Mouse (Mus musculus) liver, adult (tissue): ENCODE measurements at regions not wholly inside any gene's neighbourhood (a gene's known extent, or its start where the extent isn't known, plus 50 kb on each side); places are given as distances from the start of the nearest gene placed in this dataset.

ENCODE experiments used
- GATA4 ChIP-seq: IDR thresholded peaks from 2 replicates; pipeline ENCODE4 v1.6.1; 2014; ENCODE audit warnings: mild to moderate bottlenecking, low read length; ENCODE audit not compliant: insufficient replicate concordance

DNA sequence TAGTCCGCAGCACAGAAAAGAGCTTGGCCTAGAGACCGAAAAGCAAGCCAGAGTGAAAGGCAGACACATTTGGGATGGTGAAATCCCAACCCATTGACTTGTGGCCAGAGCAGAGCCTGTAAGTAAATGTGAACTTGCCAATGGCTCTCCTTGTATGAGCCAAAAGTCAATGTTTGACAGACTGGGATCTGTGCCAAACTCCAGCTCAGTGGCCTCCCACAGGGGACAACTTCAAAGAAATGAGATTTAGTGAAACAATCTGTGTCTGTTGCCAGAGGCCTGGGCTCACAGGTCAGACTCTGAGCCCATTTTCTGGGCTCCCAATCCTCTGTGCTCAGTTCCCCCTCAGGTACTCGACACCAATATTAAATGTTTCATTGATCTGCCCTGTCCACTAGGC is 274.9 kb downstream of the Gm11361 start:
- no peak for TF ChIP-seq GATA4

GRCm38 (mm10) chr13:28531534-28531999 is 274.2 kb downstream of the Gm11361 start:
- TF ChIP-seq GATA4: no peak

DNA sequence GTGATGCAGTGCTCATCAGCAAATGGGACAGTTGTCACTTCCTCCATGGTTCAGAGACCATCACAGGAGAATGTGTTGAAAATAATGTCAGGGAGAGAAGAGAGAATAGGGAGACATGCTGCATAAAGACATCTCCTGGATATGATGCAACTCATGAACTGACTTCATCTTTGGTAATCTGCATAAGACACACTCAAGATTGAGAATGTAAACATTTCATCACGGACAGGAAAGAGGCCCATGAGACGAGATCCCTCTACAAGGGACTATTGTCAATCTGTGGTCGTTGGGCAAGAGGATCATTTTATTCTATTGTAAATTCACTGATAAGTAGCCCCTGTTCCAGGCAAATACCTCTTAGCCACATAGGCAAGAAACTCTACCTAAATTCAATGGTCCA is 273.6 kb downstream of the Gm11361 start:
- no peak for TF ChIP-seq GATA4

DNA sequence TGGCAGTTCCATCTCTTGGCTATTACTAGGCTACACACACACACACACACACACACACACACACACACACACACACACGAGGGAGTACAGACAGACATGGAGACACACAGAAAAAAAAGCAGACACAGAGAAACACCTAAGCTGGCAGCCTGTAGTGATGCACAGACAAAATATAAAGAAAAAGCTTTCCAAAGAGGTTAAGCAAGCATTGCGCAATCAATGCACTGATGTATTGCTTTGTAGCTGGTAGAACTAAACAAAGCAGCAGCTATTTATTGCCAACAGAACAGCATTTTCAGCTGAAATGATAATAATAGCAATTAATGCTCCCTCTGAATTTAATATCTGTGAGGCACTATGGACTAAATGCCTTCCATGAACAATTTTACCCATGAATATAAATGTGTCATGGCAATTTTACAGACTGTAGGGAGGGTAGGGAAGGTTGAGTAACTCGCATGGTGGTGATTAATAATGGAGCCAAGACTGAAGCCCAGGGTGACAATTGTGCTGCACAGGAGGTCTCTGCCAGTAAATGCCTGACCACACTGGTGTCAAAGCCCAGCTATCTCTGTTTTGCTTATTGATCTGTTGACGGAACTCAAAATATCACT is 271.7 kb downstream of the Gm11361 start:
- TF ChIP-seq GATA4: peak; percentile 42; the same call in 1 of the 2 replicates

- no peak for TF ChIP-seq GATA4
These were observed 269.0 kb downstream of the Gm11361 start for GRCm38 (mm10) chr13:28526299-28526698.

DNA sequence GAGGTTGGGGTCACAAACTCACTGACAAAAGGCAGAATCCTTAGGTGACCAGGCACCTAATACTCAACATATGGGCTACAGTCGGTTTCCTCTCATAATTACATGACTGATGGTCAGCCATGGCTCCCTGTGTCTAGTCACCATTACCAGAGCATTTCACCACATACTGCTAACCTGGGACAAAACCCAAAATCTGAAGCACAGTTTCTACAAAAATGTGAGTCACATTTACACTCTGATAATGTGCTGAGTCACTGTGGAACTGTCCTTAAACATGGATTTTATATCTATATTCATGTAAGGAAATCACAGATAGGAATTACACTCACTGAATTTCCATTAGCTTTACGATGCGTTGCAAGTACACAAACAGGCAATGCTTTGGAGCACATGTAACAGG is 267.1 kb downstream of the Gm11361 start:
- no peak for TF ChIP-seq GATA4

GRCm38 (mm10) chr13:28520127-28520482 is 262.8 kb downstream of the Gm11361 start:
- 0 out of 2 replicates have a peak, but pooled peaks have one; percentile 3 for TF ChIP-seq GATA4

GRCm38 (mm10) chr13:28519383-28520126 is 262.2 kb downstream of the Gm11361 start:
- 0 out of 2 replicates have a peak, but pooled peaks have one; percentile 20 for TF ChIP-seq GATA4

DNA sequence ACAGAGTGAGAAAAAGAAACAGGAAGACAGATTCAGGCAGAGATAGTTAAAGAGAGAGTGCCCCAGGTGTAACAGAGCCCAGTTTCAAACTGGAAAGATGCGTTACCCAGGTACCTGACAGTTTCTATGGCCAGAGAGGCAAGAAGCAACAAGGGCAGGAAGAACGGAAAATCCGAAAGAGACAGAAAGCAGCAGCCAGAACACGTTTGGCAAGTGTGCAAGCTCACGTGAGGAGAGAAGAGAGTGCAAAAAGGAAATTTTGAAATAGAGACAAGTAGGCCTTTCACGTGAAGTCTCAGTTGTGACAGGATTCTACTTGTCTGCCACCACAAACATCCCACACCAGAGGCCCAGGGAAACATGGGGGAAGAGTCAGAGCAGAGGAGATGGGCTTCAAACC is 259.8 kb downstream of the Gm11361 start:
- no peak for TF ChIP-seq GATA4

DNA sequence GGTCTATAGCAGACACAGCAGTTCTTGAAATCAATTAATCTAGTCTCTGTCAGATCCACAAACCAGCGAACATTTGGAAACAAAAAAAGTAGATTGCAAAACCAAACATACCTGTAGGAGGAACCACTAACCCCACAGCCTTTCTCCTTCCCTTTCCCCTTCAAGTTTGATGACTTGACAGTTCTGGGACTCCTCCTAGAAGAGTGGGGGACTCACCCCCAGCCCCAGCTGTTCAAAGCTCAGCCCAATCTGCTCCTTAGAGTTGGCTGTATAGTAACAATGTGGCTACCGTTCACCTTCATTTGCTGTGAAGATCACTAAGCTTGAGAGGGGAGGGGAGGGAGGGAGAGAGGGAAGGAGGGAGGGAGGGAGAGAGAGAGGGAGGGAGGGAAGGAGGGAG is 259.3 kb downstream of the Gm11361 start:
- TF ChIP-seq GATA4: no peak

DNA sequence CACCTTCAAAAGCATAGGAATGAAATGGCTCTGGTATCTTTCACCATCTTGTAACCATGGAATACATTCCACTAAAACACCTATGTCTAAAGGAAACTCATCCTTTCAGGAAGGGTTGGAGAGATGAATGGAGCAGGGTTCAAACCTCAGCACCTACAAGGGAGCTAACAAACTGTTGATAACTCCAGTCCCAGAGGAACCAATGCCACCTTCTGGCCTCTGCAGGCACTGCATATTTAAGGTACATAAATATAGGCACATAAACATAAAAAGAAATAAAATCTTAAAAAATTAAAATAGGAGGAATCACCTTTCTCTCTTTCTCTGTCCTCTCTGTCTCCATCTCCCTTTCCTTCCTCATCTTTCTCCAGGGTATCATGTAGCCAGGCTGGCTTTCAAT is 256.9 kb downstream of the Gm11361 start:
- TF ChIP-seq GATA4: no peak

GRCm38 (mm10) chr13:28513336-28513735 is 256.0 kb downstream of the Gm11361 start:
- no peak for TF ChIP-seq GATA4

DNA sequence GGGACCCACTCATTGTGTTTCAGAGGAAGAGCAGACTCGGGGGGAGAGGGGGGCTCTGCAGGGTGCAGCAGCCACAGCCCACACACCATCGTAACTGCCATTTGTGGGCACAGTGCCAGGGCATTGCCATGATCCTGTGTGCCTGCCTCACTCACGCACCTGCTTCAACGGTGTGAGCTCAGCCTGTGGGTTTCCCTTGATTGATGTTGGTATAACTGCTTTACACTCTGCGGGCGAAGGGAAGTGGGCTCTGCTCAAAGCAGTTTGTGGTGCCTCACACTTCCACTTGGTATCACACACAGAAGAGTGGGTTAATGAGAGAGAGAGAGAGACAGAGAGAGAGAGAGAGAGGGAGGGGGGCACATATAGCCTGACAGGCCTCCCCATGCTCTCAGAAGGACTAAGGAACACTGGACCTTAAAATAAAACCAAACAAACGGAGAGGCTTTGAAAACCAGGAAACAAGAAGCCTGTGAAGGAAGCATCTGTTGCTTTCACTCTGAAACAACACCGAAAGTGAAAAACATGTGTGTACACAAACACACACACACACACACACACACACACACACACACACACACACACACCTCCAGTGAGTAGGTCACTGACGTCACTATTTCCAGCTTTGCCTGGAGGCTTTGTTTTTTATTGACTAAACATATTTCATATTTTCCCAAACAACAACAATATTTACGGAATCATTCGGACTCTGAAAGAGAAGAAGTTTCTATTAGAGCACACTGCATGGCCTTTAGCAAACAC is 255.4 kb downstream of the Gm11361 start:
- TF ChIP-seq GATA4: no peak

- TF ChIP-seq GATA4: no peak
These were observed 250.9 kb downstream of the Gm11361 start for GRCm38 (mm10) chr13:28508184-28508583.

- TF ChIP-seq GATA4: peak; percentile 86; the same call in 1 of the 2 replicates
These were observed 250.5 kb downstream of the Gm11361 start for GRCm38 (mm10) chr13:28507783-28508182.

DNA sequence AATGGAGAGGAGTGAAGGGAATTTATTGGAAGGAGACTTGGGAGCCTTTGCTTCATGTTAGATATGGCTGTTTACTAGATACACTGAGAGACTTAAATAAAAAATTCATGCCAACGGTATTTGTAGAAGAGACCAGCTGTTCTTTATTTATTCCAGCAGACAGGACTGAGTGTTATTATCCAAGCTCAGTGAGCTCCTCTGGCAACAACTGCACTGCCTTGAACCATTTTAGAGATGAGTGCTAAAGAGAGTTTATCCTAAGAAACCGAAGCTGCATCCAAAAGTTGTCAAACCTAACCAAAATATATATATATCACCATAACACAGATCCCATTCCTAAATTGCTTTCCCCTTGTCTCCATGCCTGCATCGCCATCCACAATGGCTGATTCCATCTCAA is 247.0 kb downstream of the Gm11361 start:
- no peak for TF ChIP-seq GATA4
